Mouse (Mus musculus) neural tube, embryonic 12.5 days (tissue): ENCODE results near the gene Slc12a8. TPM values are rescaled to one million over a fixed set of nuclear protein-coding genes. Genes with fewer than 3 reads are reported as not detected.

Source experiments
- ATAC-seq: fragments of 200-750 bp; cut with Nextera tagmentation; 2 replicates; pipeline ENCODE4 v1.8.0; 2017; ENCODE audit warnings: low read depth, mild to moderate bottlenecking, moderate TSS enrichment, moderate library complexity; ENCODE audit not compliant: low FRiP score
- H3K27ac ChIP-seq: fragments of 300-500 bp; sonication (generic); 2 replicates; pipeline ENCODE4 v1.5.1; 2016
- H3K27me3 ChIP-seq: fragments of 300-500 bp; sonication (generic); replicated peaks from 2 replicates; pipeline ENCODE4 v1.6.1; 2016; ENCODE audit warnings: mild to moderate bottlenecking
- H3K36me3 ChIP-seq: fragments of 300-500 bp; sonication (generic); 2 replicates; pipeline ENCODE4 v1.6.1; 2016; ENCODE audit warnings: mild to moderate bottlenecking
- H3K4me1 ChIP-seq: fragments of 300-500 bp; sonication (generic); 2 replicates; pipeline ENCODE4 v1.6.1; 2016
- H3K4me2 ChIP-seq: fragments of 300-500 bp; sonication (generic); replicated peaks from 2 replicates; pipeline ENCODE4 v1.6.1; 2016; ENCODE audit warnings: mild to moderate bottlenecking
- H3K4me3 ChIP-seq: fragments of 300-500 bp; sonication (generic); 2 replicates; pipeline ENCODE4 v1.5.1; 2016
- H3K9ac ChIP-seq: fragments of 300-500 bp; sonication (generic); 2 replicates; pipeline ENCODE4 v1.6.1; 2016; ENCODE audit warnings: mild to moderate bottlenecking
- H3K9me3 ChIP-seq: fragments of 300-500 bp; sonication (generic); 2 replicates; pipeline ENCODE4 v1.6.1; 2016; ENCODE audit warnings: mild to moderate bottlenecking
- WGBS: fragments of 180-500 bp; shearing (Covaris S2); methylation state at CpG from one replicate; pipeline ENCODE4 v1.1.7; 2016; 5-methylcytosine and 5-hydroxymethylcytosine counted together
- polyA plus RNA-seq: library from polyadenylated mRNA; unstranded; fragments of >200 nt; fragmentation: Nextera tagmentation; extraction: Ambion mirVana; gene quantifications from 2 replicates; pipeline ENCODE4 v1.2.1, GENCODE M21; 2016

Gene Slc12a8
- polyA plus RNA-seq, 1 experiment from 2014 or later = 0.58 TPM

DNA sequence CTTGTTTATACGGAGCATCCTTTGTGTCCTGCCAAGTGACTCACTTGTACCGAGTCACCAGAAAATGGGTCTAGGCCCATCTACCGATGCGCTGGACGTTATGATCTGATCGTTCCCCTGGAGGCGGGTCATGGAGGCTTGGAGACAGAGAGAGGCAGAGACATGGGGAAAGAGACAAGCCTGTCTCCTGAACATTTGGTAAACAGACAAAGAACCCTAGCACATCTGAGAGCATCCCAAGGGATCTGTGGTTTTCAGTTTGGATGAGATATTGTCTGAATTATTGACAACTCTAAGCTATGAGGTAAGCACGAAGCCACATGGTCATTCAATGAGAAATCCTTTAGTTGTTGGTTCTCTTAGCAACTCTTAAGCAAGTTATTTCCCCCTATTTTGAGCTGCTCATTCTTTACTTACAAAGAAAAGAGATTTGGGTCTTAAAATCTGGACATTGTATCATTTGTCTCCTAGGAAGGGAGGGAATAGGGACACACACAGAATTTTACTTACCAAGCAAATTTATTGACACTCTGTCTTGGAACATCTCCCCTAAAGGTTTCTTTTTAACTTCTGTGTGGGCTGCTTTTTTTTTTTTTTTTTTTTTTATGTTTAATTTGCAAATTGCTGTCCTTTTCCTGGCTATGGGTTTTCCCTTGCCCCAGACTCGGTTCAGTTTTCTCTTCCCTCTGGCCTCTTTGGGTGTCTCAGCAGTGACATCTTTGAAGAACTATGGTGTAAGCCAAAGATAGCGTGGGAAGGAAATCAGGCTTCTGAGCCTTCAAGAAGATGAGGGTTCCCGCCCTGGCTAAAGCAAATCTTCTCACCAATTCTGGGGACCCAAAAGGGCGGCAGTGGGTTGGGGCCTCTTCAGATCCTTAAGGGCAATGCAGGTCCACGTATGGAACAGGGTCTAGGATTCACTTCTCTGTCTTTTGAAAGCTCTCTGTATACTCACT lies 166.4 kb downstream of the Slc12a8 start:
- Histone ChIP-seq H3K27me3 (no peaks in the 10 kb centered on the region), H3K27ac (no peak overlapping the region), H3K4me1 (peaks cover 36% of the 10 kb centered on the region), H3K4me3 (peak overlapping the region; percentile 83), H3K4me2 (peak overlapping the region; percentile 91), H3K36me3 (no peaks in the 10 kb centered on the region), H3K9me3 (no peaks in the 10 kb centered on the region), H3K9ac (0 out of 2 replicates have a peak overlapping the region, but pooled peaks have one; percentile 94)
- ATAC-seq = peak; percentile 45
- 59% methylated on average over 13 of the region's 13 CpGs for WGBS

DNA sequence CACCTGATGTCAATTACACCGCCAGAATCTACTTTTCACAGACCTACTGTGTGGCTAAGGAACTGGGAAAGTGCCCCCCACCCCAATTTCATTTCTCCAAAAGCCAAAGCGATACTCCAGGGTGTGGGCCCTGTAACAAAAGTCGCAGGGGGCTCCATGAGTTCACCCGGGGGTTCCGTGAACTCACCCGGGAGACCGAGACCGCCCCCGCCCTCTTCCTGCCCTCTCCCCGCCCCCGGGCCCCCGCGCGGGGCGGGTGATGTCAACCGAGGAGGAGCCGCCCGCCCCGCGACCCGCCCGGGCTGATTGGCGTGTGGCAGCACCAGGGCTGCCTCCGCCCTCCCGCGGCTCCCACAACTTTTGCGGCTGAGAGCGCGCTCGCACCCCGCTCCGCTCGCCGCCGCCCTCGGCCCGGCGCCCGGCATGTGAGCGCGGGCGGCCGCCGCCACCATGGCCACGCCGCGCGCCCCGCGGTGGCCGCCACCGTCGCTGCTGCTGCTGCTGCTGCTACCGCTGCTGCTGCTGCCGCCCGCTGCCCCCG lies 167.1 kb downstream of the Slc12a8 start, which contains the start of gene Heg1:
Gene Heg1 (plus strand): TSS at position 209 of the 541 bp plus-strand sequence.
- peak within 1 kb of the TSS; percentile 83 for H3K4me3 ChIP-seq
- WGBS = under 1% methylated on average over 55 of the region's 57 CpGs
- H3K27ac ChIP-seq = peak within 1 kb of the TSS; percentile 42; the same call in 1 of the 2 replicates
- H3K4me1 ChIP-seq = peaks cover 36% of the 10 kb centered on the region
- no peaks in the 10 kb centered on the region for H3K9me3 ChIP-seq
- H3K36me3 ChIP-seq = no peaks in the 10 kb centered on the region
- peak within 1 kb of the TSS; percentile 91 for H3K4me2 ChIP-seq
- H3K27me3 ChIP-seq = no peaks in the 10 kb centered on the region
- peak within 1 kb of the TSS; percentile 94 for H3K9ac ChIP-seq
- peak; percentile 81 for ATAC-seq

DNA sequence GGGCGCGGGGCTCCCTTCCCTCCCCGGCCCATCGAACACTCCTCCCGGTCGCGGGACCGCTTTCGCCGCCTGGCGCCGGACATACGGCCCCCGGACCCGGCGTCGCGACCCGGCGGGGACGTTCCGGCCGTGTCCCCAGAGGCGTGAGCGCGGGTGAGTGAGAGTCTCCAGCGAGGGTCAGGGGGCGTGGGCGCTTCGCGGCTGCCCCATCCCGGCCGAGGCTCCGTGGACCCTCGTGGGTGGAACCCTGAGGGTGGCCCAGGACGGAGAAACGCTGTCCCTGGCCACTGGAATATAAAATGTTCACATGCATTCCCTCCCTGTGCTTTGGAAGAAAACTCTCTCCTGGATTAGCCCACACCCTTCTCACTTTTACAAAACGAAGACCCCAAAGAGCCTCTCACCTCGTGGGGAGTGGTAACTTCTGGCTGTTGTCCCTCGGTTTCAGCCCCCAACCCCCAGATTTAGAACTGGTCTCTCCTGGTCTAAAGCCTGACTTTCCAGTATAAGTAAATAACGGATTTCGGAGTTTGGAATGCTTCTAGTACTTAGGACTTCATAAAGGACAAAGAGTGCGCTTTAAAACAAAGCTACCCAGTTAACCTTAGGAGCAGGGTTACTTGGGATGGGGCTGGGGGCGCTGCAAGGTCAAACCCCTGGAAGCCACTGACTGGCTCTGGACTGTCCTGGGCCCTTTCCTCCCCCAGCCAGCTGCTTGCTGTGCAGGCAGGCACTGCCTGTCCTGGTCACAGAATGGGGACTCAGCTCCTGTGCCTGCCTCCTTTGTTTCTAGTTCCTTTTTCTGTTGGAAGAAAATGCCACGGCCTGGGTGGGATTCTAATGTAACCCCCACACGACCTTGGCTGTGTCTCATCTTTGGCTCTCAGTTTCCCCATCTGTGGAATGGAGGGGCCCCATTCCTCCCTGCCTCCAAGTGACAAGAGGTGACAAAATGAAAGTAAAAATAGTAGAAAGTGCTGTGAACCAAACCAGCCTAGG lies 167.9 kb downstream of the Slc12a8 start:
- H3K4me3 ChIP-seq = peak overlapping the region; percentile 83
- H3K9ac ChIP-seq = peak overlapping the region; percentile 94
- under 1% methylated on average over 46 of the region's 46 CpGs for WGBS
- no peaks in the 10 kb centered on the region for H3K9me3 ChIP-seq
- ATAC-seq = peak; percentile 71
- H3K27me3 ChIP-seq = no peaks in the 10 kb centered on the region
- peak overlapping the region; percentile 42; the same call in 1 of the 2 replicates for H3K27ac ChIP-seq
- H3K4me1 ChIP-seq = peaks cover 39% of the 10 kb centered on the region
- H3K36me3 ChIP-seq = no peaks in the 10 kb centered on the region
- peak overlapping the region; percentile 91 for H3K4me2 ChIP-seq

DNA sequence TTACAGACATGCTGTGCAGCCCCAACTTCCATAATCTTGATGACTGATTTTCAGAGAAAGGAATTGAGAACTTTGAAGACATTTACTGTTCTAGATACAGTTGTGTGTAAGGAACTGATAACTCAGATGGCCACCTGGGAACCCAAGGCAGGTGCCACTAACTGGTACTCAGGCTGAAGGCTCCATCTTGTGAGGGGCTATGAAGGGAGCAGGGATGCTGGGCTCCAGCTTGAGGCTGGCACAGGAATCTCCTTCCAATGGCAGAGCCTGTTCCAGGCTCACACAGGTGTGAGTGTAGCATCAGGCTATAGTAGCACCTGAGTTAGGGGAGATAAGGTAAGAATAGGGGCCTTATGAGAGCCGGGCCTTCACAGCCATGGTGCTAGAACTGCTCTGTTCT lies 168.9 kb downstream of the Slc12a8 start:
- Histone ChIP-seq H3K9me3 (no peaks in the 10 kb centered on the region), H3K9ac (peak overlapping the region; percentile 94), H3K4me2 (peak overlapping the region; percentile 91), H3K4me3 (peak overlapping the region; percentile 83), H3K4me1 (peaks cover 49% of the 10 kb centered on the region), H3K27ac (no peak overlapping the region), H3K27me3 (no peaks in the 10 kb centered on the region), H3K36me3 (no peaks in the 10 kb centered on the region)
- ATAC-seq = no peak
- WGBS = 78% methylated on average over 1 of the region's 1 CpGs

DNA sequence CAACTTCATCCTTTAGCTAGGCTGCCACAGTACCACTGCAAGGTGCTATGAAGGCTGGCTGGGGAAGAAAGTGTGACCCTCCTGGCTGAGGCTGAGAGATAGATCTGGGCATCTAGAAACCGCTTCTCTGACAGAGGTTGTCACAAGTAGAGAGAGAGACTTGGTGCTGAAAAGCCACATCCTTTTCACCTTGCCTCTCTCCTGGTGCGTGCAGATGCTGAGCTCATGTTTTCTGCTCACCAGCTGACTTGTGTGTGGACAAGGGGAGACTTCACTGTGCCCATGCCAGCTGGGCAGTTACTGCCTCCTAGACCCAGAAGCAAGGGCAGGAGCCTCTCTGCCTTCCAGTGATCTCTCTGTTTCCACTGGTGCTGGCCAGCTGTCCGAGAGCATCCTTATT lies 170.6 kb downstream of the Slc12a8 start:
- H3K9ac ChIP-seq = 0 out of 2 replicates have a peak overlapping the region, but pooled peaks have one; percentile 17
- 80% methylated on average over 3 of the region's 3 CpGs for WGBS
- 0 out of 2 replicates have a peak overlapping the region, but pooled peaks have one; percentile 11 for H3K4me3 ChIP-seq
- no peaks in the 10 kb centered on the region for H3K9me3 ChIP-seq
- no peaks in the 10 kb centered on the region for H3K27me3 ChIP-seq
- no peak overlapping the region for H3K27ac ChIP-seq
- peak overlapping the region; percentile 91 for H3K4me2 ChIP-seq
- no peak for ATAC-seq
- peaks cover 55% of the 10 kb centered on the region for H3K4me1 ChIP-seq
- H3K36me3 ChIP-seq = no peaks in the 10 kb centered on the region

DNA sequence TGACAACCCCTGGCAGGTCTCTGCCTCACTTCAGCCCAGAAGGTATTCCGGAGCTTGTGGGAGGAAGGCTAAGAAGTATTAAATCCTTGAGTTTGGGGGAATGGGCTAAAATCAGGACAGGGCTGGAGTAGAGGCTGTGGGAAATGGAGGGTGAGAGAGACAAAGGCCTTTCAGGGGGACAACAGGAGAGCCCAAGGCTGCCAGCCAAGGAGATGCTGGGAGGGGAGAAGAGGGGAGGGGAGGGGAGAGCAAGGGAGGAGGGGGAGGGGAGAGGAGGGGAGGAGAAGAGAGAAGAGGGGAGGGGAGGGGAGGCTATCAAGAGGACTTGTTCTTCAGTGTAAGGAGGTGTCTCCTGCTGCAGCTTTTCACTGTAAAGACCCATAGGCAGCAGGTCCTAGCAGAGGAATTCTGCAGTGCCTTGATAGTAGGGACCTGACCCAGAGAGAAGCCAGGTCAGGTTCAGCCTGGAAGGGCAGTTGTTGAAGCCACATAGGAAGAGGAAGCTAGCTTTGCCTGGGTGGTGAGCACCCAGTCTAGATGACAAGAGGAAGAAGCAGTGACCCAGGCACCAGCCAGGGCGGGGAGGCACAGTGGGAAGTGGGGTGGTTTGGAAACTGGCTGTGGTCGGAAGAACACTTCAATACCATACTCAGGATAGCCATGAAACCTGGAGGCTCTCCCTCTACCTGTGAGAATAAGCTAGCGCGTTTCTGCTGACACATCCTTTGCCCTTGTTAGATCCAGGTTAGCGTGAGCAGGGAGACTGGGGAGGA lies 174.0 kb downstream of the Slc12a8 start:
- no peaks in the 10 kb centered on the region for H3K9me3 ChIP-seq
- ATAC-seq = no peak
- H3K4me2 ChIP-seq = no peak overlapping the region
- no peaks in the 10 kb centered on the region for H3K27me3 ChIP-seq
- H3K4me3 ChIP-seq = no peak overlapping the region
- 0 out of 2 replicates have a peak, but pooled peaks cover 3% of the 10 kb centered on the region for H3K36me3 ChIP-seq
- H3K27ac ChIP-seq = 0 out of 2 replicates have a peak overlapping the region, but pooled peaks have one; percentile 17
- no peak overlapping the region for H3K9ac ChIP-seq
- 79% methylated on average over 6 of the region's 6 CpGs for WGBS
- peaks cover 44% of the 10 kb centered on the region for H3K4me1 ChIP-seq

DNA sequence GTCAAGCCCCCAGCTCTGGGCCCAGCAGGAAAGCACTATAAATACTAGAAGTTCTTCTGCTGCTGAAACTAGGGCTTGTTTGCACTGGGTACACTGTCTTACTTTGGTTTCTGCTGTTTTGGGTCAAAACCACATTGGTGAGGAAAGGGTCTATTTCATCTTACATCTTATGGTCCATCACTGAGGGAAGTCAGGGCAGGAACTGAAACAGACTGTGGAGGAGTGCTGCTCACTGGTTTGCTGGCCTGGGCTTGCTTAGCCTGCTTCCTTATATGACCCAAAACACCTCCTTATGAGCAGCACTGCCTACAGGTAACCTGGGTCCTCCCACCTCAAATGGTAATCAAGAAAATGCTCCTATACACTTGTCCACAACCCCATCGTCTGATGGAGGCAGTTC lies 176.4 kb downstream of the Slc12a8 start:
- Histone ChIP-seq H3K27me3 (no peaks in the 10 kb centered on the region), H3K4me1 (peaks cover 49% of the 10 kb centered on the region), H3K4me3 (no peak overlapping the region), H3K9me3 (no peaks in the 10 kb centered on the region), H3K4me2 (no peak overlapping the region), H3K9ac (no peak overlapping the region), H3K27ac (no peak overlapping the region), H3K36me3 (0 out of 2 replicates have a peak, but pooled peaks cover 3% of the 10 kb centered on the region)
- 49% methylated on average over 1 of the region's 1 CpGs for WGBS
- ATAC-seq = no peak

DNA sequence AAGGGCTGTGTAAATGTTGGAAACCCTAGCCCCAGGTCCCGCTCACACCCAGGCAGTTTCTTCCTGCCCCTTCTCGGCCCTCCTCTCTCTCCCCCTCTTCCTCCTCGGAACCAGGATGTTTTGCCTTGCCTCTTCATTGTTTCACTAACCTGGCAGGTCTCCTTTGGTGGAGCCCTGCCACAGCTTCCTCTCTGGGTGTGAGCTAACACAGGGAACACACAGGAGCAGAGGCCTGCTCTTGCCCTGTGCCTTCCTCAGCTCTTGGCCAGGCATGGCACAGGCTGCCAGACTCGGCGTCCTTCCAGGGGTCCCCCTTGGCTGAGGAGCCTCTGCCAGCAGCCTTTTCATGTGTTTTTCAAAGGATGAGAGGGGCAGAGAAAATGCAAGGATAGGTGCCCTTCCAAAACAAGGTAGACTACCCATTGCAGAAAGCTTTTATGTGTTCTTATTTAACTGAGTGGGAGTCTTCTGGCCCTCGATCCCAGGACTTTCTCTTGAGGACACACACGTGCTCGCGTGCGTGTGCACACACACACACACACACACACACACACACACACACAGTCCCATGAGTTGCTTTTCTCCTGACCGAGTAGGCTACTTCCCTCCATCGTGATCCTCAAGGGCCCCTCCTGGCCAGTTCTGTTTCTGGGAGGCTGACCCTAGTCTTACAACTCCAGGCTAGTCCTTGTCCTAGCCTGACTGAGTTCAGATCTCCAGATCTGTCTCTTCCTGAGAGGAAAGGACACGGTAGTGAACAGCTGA lies 179.9 kb downstream of the Slc12a8 start:
- H3K9me3 ChIP-seq = no peaks in the 10 kb centered on the region
- no peak overlapping the region for H3K27ac ChIP-seq
- 63% methylated on average over 13 of the region's 13 CpGs for WGBS
- H3K4me2 ChIP-seq = no peak overlapping the region
- H3K4me3 ChIP-seq = no peak overlapping the region
- H3K27me3 ChIP-seq = no peaks in the 10 kb centered on the region
- 0 out of 2 replicates have a peak, but pooled peaks cover 3% of the 10 kb centered on the region for H3K36me3 ChIP-seq
- peaks cover 39% of the 10 kb centered on the region for H3K4me1 ChIP-seq
- H3K9ac ChIP-seq = 0 out of 2 replicates have a peak overlapping the region, but pooled peaks have one; percentile 3
- no peak for ATAC-seq

DNA sequence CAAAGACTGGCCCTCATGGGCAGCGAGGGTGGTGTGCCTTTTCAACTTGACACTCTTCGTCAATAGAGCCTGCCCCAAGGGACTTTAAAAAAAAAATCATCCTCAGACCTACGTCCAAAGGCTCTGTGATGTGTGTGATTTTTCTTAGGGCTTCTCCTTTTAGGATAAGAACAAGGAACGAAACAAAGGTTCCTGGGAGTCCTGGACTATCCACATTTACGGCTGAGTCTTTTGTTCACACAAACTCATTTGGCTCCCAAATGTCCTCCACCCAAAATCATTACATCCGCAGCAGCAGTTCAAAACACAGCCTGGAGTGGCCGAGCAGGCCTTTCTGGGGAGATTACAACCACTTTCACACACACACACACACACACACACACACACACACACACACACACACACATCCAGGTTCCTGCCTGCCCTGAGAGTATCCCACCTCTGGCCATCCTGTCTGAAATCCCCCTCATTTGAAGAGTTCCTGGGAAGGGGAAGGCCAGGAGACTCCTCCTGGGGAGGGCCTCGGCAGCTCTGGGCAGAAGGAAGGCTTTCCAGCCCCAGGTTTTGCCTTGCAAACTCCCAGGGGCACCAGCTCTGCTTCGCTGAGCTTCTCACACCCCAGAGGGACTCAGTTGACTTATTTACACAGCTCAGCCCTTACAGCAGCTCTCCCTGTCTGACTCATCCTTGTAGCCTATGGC lies 180.6 kb downstream of the Slc12a8 start:
- peaks cover 39% of the 10 kb centered on the region for H3K4me1 ChIP-seq
- 25% methylated on average over 9 of the region's 9 CpGs for WGBS

DNA sequence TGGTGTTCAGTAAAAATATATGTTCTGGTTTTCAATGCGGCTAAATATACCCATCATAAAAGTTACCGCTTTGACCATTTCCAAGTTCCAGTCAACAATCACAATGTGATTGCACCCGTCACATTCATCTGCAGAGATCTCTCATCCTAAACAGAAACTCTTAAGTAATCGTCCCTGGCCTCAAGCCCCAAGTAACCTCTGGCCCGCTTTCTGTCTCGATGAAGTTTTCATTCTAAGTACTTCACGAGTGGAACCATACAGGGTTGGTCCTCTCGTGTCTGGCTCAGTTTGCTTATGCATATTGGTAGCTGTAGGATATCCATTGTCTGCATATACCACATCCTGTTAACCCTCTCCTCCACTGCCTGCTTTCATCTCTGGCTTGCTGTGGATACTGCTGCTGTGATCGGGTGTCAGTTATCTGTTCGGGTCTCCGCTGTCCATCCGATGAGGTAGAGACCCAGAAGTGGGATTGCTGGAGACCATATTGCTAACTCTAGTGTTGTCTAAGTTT lies 181.2 kb downstream of the Slc12a8 start:
- Histone ChIP-seq H3K4me2 (no peak overlapping the region), H3K9me3 (no peaks in the 10 kb centered on the region), H3K4me1 (peaks cover 38% of the 10 kb centered on the region), H3K9ac (no peak overlapping the region), H3K27me3 (no peaks in the 10 kb centered on the region), H3K27ac (no peak overlapping the region), H3K36me3 (0 out of 2 replicates have a peak, but pooled peaks cover 3% of the 10 kb centered on the region), H3K4me3 (no peak overlapping the region)
- ATAC-seq = no peak
- WGBS = 74% methylated on average over 12 of the region's 12 CpGs

More for the DNA sequence above, 180.6 kb downstream of the Slc12a8 start:
- H3K4me3 ChIP-seq = no peak overlapping the region
- no peak overlapping the region for H3K27ac ChIP-seq
- ATAC-seq = no peak
- H3K9me3 ChIP-seq = no peaks in the 10 kb centered on the region
- no peaks in the 10 kb centered on the region for H3K27me3 ChIP-seq
- H3K4me2 ChIP-seq = no peak overlapping the region
- H3K9ac ChIP-seq = 0 out of 2 replicates have a peak overlapping the region, but pooled peaks have one; percentile 3
- 0 out of 2 replicates have a peak, but pooled peaks cover 3% of the 10 kb centered on the region for H3K36me3 ChIP-seq
